Mouse (Mus musculus) hindbrain, embryonic 12.5 days (tissue): ENCODE data around the gene Ambra1. TPM values are rescaled to one million over a fixed set of nuclear protein-coding genes. Genes with fewer than 3 reads are reported as not detected.

Experiments
- ATAC-seq: fragments of 200-750 bp; cut with Nextera tagmentation; 2 replicates; pipeline ENCODE4 v1.8.0; 2017; ENCODE audit warnings: moderate TSS enrichment; ENCODE audit not compliant: low FRiP score
- H3K27ac ChIP-seq: fragments of 300-500 bp; sonication (generic); 2 replicates; pipeline ENCODE4 v1.5.1; 2016; ENCODE audit warnings: mild to moderate bottlenecking
- H3K27me3 ChIP-seq: fragments of 300-500 bp; sonication (generic); 2 replicates; pipeline ENCODE4 v1.6.1; 2016; ENCODE audit warnings: mild to moderate bottlenecking
- H3K36me3 ChIP-seq: fragments of 300-500 bp; sonication (generic); 2 replicates; pipeline ENCODE4 v1.6.1; 2016; ENCODE audit warnings: mild to moderate bottlenecking
- H3K4me1 ChIP-seq: fragments of 300-500 bp; sonication (generic); 2 replicates; pipeline ENCODE4 v1.6.1; 2016
- H3K4me2 ChIP-seq: fragments of 300-500 bp; sonication (generic); replicated peaks from 2 replicates; pipeline ENCODE4 v1.6.1; 2016; ENCODE audit warnings: mild to moderate bottlenecking
- H3K4me3 ChIP-seq: fragments of 300-500 bp; sonication (generic); 2 replicates; pipeline ENCODE4 v1.5.1; 2016; ENCODE audit warnings: mild to moderate bottlenecking
- H3K9ac ChIP-seq: fragments of 300-500 bp; sonication (generic); 2 replicates; pipeline ENCODE4 v1.6.1; 2016; ENCODE audit warnings: mild to moderate bottlenecking, moderate library complexity
- H3K9me3 ChIP-seq: fragments of 300-500 bp; sonication (generic); replicated peaks from 2 replicates; pipeline ENCODE4 v1.6.1; 2016; ENCODE audit warnings: mild to moderate bottlenecking
- WGBS: fragments of 180-500 bp; shearing (Covaris S2); methylation state at CpG from one replicate; pipeline ENCODE4 v1.1.7; 2016; 5-methylcytosine and 5-hydroxymethylcytosine counted together
- polyA plus RNA-seq: library from polyadenylated mRNA; unstranded; fragments of >200 nt; fragmentation: Nextera tagmentation; extraction: Ambion mirVana; gene quantifications from 2 replicates; pipeline ENCODE4 v1.2.1, GENCODE M21; 2016

Gene Ambra1
- polyA plus RNA-seq, 1 experiment from 2014 or later = 24.8 TPM

DNA sequence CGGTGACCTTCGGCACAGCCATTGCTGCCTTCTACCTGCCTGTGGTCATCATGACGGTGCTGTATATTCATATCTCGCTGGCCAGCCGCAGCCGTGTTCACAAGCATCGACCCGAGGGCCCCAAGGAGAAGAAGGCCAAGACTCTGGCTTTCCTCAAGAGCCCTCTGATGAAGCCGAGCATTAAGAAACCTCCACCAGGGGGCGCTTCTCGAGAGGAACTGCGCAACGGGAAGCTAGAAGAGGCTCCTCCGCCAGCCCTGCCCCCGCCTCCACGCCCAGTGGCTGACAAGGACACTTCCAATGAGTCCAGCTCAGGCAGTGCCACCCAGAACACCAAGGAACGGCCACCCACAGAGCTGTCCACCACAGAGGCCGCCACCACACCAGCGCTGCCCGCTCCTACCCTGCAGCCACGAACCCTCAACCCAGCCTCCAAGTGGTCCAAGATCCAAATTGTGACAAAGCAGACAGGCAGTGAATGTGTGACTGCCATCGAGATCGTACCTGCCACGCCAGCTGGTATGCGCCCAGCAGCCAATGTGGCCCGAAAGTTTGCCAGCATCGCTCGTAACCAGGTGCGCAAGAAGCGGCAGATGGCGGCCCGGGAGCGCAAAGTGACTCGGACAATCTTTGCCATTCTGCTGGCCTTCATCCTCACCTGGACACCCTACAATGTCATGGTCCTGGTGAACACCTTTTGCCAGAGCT lies 198.0 kb downstream of the Ambra1 start:
- H3K36me3 ChIP-seq = 0 out of 2 replicates have a peak, but pooled peaks cover 5% of the 10 kb centered on the region
- H3K4me2 ChIP-seq = peak overlapping the region; percentile 22; the same call in 1 of the 2 replicates
- H3K9me3 ChIP-seq = no peaks in the 10 kb centered on the region
- 41% methylated on average over 34 of the region's 34 CpGs for WGBS
- H3K27me3 ChIP-seq = peaks cover 29% of the 10 kb centered on the region
- H3K4me1 ChIP-seq = peaks cover 45% of the 10 kb centered on the region
- H3K27ac ChIP-seq = no peak overlapping the region
- H3K9ac ChIP-seq = no peak overlapping the region
- ATAC-seq = no peak
- H3K4me3 ChIP-seq = no peak overlapping the region

DNA sequence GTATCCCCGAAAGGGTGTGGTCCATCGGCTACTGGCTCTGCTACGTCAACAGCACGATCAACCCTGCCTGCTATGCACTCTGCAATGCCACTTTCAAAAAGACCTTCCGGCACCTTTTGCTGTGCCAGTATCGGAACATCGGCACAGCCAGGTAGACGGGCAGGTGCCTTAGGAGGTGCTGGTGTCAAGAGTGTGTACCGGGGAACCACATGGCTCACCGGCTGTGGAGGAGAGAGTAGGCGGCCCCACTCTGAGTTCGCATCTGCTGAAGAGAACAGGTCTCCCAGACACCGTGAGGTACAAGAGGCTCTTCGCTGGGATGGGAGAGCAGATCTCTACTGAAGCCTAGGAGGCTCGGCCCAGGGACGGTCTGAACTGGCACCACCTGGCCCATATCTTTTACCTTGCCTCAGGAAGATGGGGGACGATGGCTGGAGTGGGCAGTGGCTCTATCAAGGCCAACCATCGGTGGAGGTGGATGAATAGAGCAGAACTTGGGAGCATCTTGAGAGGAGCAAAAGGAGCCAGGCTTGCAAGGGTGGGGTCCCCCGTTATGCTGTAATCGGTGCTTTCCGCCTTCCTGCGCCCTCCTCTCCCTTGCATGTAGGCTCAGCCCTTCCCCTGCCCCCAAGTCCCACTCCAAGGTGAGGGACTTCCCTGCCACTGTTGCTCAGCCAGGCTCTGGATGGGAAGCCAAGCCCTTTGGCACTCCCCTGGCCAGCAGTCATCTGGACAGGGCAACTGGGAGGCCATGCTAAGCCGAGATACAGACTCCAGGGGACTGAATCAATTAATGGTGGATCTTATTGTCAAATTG lies 198.8 kb downstream of the Ambra1 start:
- no peaks in the 10 kb centered on the region for H3K9me3 ChIP-seq
- 0 out of 2 replicates have a peak, but pooled peaks cover 5% of the 10 kb centered on the region for H3K36me3 ChIP-seq
- H3K9ac ChIP-seq = 0 out of 2 replicates have a peak overlapping the region, but pooled peaks have one; percentile 23
- H3K4me1 ChIP-seq = peaks cover 45% of the 10 kb centered on the region
- H3K27ac ChIP-seq = no peak overlapping the region
- no peak overlapping the region for H3K4me3 ChIP-seq
- no peak for ATAC-seq
- peak overlapping the region; percentile 63 for H3K4me2 ChIP-seq
- peaks cover 22% of the 10 kb centered on the region for H3K27me3 ChIP-seq
- WGBS = 70% methylated on average over 23 of the region's 23 CpGs

DNA sequence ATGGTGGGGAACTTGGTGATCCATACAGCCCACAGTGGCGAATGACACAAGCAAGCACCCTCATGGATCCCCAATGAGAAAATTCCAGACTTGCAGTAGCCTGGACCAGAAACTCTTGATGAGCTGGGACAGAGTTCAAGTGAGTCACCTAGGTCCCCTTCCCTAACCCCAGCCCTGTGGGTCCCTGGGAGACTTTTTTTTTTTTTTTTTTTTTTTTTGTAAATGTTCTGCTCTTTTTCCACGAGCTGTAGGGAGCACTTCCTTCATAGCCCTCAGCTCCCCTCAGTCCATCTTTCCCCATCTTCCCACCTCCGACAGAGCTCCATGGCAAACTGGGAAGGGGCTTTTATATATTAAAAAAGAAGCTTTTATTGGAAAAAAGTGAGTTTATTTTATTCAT lies 199.5 kb downstream of the Ambra1 start:
- ATAC-seq = no peak
- peak overlapping the region; percentile 63 for H3K4me2 ChIP-seq
- 0 out of 2 replicates have a peak, but pooled peaks cover 5% of the 10 kb centered on the region for H3K36me3 ChIP-seq
- peak overlapping the region; percentile 90 for H3K9ac ChIP-seq
- WGBS = 43% methylated on average over 3 of the region's 3 CpGs
- H3K27me3 ChIP-seq = peaks cover 16% of the 10 kb centered on the region
- H3K27ac ChIP-seq = no peak overlapping the region
- H3K4me1 ChIP-seq = peaks cover 48% of the 10 kb centered on the region
- H3K4me3 ChIP-seq = peak overlapping the region; percentile 75
- no peaks in the 10 kb centered on the region for H3K9me3 ChIP-seq

DNA sequence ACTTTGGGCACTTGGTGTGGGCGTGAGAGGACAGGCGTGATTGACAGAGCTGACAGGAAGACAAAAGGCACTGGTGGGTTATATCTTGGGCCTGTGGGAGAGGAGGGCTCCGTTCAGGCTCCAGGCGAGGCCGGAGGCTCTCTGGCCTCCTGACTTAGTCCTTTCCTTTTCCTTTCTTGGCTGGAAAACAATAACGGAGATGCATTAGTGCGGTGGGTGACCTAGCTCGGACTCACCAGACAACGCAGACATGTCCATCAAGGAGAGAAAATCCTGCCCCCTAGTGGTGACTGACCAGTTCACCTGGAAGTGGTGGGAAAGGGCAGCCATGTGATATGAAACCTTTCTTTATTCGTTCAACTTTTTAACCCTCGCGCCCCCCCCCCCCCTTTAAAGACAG lies 200.0 kb downstream of the Ambra1 start:
- H3K4me3 ChIP-seq = peak overlapping the region; percentile 75
- peak overlapping the region; percentile 90 for H3K9ac ChIP-seq
- peaks cover 48% of the 10 kb centered on the region for H3K4me1 ChIP-seq
- WGBS = 10% methylated on average over 11 of the region's 12 CpGs
- ATAC-seq = no peak
- peak overlapping the region; percentile 63 for H3K4me2 ChIP-seq
- peaks cover 11% of the 10 kb centered on the region for H3K27me3 ChIP-seq
- H3K36me3 ChIP-seq = 0 out of 2 replicates have a peak, but pooled peaks cover 5% of the 10 kb centered on the region
- no peaks in the 10 kb centered on the region for H3K9me3 ChIP-seq
- no peak overlapping the region for H3K27ac ChIP-seq

DNA sequence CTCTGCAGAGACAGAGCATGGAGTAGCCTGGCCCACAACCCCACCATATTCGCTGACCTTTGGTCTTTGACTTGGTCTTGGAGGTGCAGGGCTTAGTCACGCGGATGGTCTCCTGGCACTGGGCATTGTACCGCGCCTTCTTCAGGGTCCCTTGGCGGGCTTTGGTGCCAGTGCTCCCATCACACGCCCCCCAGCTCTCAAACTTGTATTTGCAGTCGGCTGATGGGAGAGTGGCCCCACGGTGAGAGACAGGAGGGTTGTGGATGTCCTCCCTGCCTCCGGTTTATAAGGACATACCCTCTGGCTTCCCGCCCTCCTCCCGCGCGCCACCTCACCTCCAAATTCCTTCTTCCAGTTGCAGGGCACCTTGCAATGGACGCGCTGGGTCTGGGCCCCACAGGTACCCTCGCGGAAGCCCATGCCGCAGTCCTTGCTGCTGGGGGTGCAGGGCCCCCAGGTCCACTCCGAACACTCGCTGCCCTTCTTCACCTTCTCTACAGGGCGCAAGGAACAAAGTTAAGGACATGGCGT lies 200.9 kb downstream of the Ambra1 start:
- H3K4me3 ChIP-seq = peak overlapping the region; percentile 75
- H3K27ac ChIP-seq = peak overlapping the region; percentile 95
- peaks cover 48% of the 10 kb centered on the region for H3K4me1 ChIP-seq
- H3K9ac ChIP-seq = peak overlapping the region; percentile 90
- no peaks in the 10 kb centered on the region for H3K9me3 ChIP-seq
- H3K27me3 ChIP-seq = peaks cover 5% of the 10 kb centered on the region; the same call in 1 of the 2 replicates
- no peak; the same call in none of the 2 replicates for ATAC-seq
- H3K36me3 ChIP-seq = peaks cover 6% of the 10 kb centered on the region
- H3K4me2 ChIP-seq = peak overlapping the region; percentile 63
- under 1% methylated on average over 22 of the region's 23 CpGs for WGBS

DNA sequence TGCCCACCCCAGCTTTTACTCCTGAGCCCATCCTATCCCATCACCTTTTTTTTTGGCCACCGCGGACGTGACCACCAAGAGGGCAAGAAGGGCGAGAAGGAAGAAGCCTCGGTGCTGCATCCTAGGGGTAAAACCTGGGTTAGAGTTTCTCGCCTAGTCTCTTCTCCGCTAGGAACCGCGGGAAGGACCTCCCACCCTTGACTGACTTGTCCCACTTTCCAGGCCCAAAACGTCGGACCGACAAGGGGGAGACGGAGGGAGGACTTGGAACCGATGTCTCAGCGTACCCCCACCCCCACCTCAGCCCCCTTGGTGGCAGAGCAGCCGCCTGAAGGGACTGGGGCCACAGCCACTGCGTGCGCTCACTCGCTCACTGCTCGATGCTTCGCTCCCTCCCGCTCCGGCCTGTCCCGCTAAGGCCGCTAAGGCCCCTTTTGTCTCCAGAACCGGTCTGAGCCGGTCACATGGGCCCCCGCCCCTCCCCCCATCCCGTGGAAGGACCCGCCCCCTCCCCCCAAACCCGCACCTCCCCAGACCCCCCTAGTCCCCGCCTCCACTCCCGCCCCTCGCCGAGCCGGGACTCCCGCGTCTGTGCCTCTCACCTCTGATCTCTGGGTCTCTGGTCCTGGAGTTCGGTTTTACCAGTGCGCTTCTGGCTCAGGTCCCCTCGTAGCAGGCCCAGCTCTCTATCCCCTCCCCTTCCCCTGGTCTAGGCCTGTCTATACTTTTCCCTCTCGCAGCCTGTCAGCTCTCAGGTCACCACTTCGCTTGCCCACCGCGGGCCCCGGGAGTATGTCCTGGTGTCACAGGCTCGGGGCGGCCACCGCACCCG lies 201.6 kb downstream of the Ambra1 start:
- peaks cover 48% of the 10 kb centered on the region for H3K4me1 ChIP-seq
- H3K4me3 ChIP-seq = peak overlapping the region; percentile 75
- H3K9ac ChIP-seq = peak overlapping the region; percentile 90
- H3K27ac ChIP-seq = peak overlapping the region; percentile 95
- H3K4me2 ChIP-seq = peak overlapping the region; percentile 63
- WGBS = under 1% methylated on average over 50 of the region's 50 CpGs
- H3K27me3 ChIP-seq = peaks cover 5% of the 10 kb centered on the region; the same call in 1 of the 2 replicates
- no peaks in the 10 kb centered on the region for H3K9me3 ChIP-seq
- peak; percentile 84 for ATAC-seq
- H3K36me3 ChIP-seq = peaks cover 14% of the 10 kb centered on the region

DNA sequence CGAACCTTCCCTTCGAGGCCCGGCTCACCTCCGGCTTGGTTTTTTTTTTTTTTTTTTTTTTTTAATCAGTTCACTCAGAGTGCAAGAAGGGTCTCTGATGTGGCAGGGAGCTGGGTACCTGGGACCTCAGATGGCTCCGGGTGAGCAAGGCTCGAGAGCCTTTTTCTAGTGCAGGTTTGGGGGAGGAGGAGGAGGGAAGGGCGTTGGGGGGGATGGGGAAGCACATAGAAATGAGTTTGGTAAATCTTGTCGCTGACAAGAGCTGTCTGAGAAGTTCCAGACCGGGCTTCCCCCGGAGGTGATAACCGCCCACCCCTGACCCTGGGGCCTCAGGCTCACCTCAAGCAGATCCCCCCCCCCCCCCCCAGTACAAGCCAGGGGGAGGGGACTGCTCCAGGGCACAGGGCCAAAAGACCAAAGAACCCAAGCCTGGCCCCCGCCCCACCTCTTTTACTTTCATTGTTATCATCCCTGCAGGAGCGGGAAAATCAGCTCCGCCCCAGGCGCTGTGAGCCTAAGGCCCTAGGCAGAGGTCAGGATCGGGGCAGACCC lies 202.3 kb downstream of the Ambra1 start, which contains the start of gene Mdk:
TSS of gene Mdk (minus strand) at position 138 of the 552 bp plus-strand sequence.
- peak; percentile 1; the same call in 1 of the 2 replicates for ATAC-seq
- H3K9ac ChIP-seq = peak within 1 kb of the TSS; percentile 90
- no peaks in the 10 kb centered on the region; the same call in 1 of the 2 replicates for H3K27me3 ChIP-seq
- H3K9me3 ChIP-seq = no peaks in the 10 kb centered on the region
- peak within 1 kb of the TSS; percentile 95 for H3K27ac ChIP-seq
- peak within 1 kb of the TSS; percentile 63 for H3K4me2 ChIP-seq
- H3K4me3 ChIP-seq = peak within 1 kb of the TSS; percentile 75
- H3K4me1 ChIP-seq = peaks cover 55% of the 10 kb centered on the region
- peaks cover 20% of the 10 kb centered on the region for H3K36me3 ChIP-seq
- WGBS = 2% methylated on average over 14 of the region's 16 CpGs

DNA sequence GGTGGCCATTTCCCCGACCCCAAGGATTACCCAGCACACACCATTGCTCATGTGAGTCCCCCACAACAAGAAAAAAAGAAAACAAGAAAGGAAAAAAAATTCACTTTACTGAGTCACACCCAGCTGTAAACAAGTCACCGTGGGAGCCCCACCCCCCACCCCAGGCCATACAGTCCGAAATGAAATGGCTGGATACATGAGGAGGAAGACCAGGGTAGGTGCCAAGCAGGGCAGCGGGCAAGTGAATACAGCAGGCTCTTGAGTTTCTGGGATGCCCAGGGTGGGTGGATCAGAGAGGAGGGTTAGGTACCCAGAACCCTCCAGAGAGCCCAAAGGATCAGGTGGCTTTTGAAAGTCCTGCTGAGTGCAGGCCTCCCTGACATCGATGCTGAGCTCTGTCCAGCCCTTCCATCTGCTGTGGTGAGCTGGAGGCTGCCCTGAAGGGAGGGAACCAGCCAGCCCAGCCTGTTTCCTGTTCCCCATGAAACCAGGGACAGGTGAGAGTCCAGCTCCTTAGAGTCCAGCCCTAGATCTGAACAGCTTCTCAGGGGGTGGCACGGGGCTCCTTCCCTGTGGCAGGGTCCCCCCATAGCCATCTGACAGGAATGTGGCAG lies 202.9 kb downstream of the Ambra1 start:
- H3K36me3 ChIP-seq = peaks cover 27% of the 10 kb centered on the region
- 12% methylated on average over 6 of the region's 6 CpGs for WGBS
- no peak overlapping the region for H3K4me3 ChIP-seq
- peak overlapping the region; percentile 95 for H3K27ac ChIP-seq
- ATAC-seq = no peak
- H3K27me3 ChIP-seq = no peaks in the 10 kb centered on the region; the same call in 1 of the 2 replicates
- H3K4me1 ChIP-seq = peaks cover 55% of the 10 kb centered on the region
- no peaks in the 10 kb centered on the region for H3K9me3 ChIP-seq
- peak overlapping the region; percentile 63 for H3K4me2 ChIP-seq
- peak overlapping the region; percentile 20; the same call in 1 of the 2 replicates for H3K9ac ChIP-seq

DNA sequence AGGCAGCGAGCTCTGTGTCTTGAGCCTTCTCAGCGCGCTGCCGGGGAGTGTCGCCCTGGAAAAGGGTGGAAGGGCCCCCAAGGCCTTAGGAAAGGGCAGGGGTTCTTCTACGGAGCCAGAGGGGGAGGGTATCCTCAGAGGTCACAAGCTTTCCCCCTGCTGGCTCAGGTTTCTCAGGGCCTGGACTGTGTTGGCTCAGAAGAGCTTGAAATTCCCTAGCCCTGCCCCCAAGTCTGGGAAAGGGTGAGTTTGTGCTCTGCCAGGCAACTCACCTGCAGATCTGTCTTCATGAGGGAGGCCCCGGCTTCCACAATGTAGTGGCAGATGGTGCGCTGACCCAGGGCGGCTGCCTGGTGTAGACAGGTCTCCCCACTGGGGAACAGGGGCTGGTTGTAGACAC lies 203.5 kb downstream of the Ambra1 start:
- Histone ChIP-seq H3K27ac (peak overlapping the region; percentile 95), H3K4me1 (peaks cover 49% of the 10 kb centered on the region), H3K9ac (peak overlapping the region; percentile 20; the same call in 1 of the 2 replicates), H3K9me3 (no peaks in the 10 kb centered on the region), H3K4me2 (no peak overlapping the region), H3K36me3 (peaks cover 30% of the 10 kb centered on the region), H3K4me3 (no peak overlapping the region), H3K27me3 (no peaks in the 10 kb centered on the region; the same call in 1 of the 2 replicates)
- ATAC-seq = no peak
- WGBS = 29% methylated on average over 9 of the region's 9 CpGs

DNA sequence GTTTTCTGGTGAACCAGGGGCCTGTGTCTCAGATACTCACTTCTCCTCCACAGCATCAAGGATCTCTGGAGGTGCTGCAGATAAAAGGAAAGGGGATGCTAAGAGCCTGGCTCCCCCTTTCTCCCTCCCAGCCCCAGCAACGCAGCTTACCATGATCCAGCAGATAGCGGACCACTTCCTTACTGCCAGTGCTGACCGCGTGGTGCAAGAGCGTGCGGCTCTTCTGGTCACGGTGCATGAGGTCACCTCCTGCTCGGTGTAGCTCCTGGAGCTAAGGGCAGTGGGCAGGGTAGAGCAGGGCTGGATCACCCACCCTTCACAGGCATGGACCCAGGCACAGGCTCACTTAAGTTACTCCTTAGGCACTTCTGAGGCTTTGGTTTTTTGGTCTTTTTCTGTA lies 204.1 kb downstream of the Ambra1 start:
- no peak for ATAC-seq
- Histone ChIP-seq H3K27me3 (no peaks in the 10 kb centered on the region), H3K4me2 (no peak overlapping the region), H3K36me3 (peaks cover 33% of the 10 kb centered on the region), H3K27ac (no peak overlapping the region), H3K9ac (no peak overlapping the region), H3K9me3 (no peaks in the 10 kb centered on the region), H3K4me3 (no peak overlapping the region), H3K4me1 (peaks cover 47% of the 10 kb centered on the region)
- 54% methylated on average over 8 of the region's 8 CpGs for WGBS
